Mouse (Mus musculus): ENCODE measurements around the gene N4bp2. TPM values are rescaled to one million over a fixed set of nuclear protein-coding genes. Genes with fewer than 3 reads are reported as not detected.

Gene N4bp2
- polyA plus RNA-seq, 1 experiment: 73.4 TPM

- no peak overlapping the region for H3K27ac ChIP-seq (ENCODE audit: insufficient read depth, low read length)
- no peaks in the 10 kb centered on the region for H3K36me3 ChIP-seq (ENCODE audit: control insufficient read depth, insufficient read depth, low read length, poor library complexity, severe bottlenecking)
- H3K9ac ChIP-seq (ENCODE audit: low read depth, poor library complexity, severe bottlenecking): no peak overlapping the region
- no peaks in the 10 kb centered on the region for H3K27me3 ChIP-seq (ENCODE audit: control insufficient read depth, insufficient read depth, low read length, poor library complexity, severe bottlenecking)
- TF ChIP-seq POLR2A (IDR thresholded peaks at IDR 0.05; ENCODE audit: insufficient read depth, low read length) (no peak), EP300 (IDR thresholded peaks at IDR 0.05; ENCODE audit: insufficient read depth, low read depth, low read length) (no peak), CTCF (IDR thresholded peaks at IDR 0.05; ENCODE audit: low read depth, low read length) (no peak)
- peaks cover 3% of the 10 kb centered on the region for H3K4me1 ChIP-seq (ENCODE audit: control insufficient read depth, insufficient read depth, low read length)
- no peaks in the 10 kb centered on the region for H3K9me3 ChIP-seq (replicated peaks; ENCODE audit: control insufficient read depth, insufficient read depth, low read length, poor library complexity, severe bottlenecking)
- H3K4me3 ChIP-seq (ENCODE audit: low read depth, low read length): no peak overlapping the region
These were observed 14.4 kb upstream of the N4bp2 start for GRCm38 (mm10) chr5:65748880-65749279.

GRCm38 (mm10) chr5:65752021-65752420 lies 11.3 kb upstream of the N4bp2 start:
- Histone ChIP-seq H3K9ac (ENCODE audit: low read depth, poor library complexity, severe bottlenecking) (no peak overlapping the region), H3K4me1 (ENCODE audit: control insufficient read depth, insufficient read depth, low read length) (peaks cover 3% of the 10 kb centered on the region), H3K27me3 (ENCODE audit: control insufficient read depth, insufficient read depth, low read length, poor library complexity, severe bottlenecking) (no peaks in the 10 kb centered on the region), H3K36me3 (ENCODE audit: control insufficient read depth, insufficient read depth, low read length, poor library complexity, severe bottlenecking) (no peaks in the 10 kb centered on the region), H3K4me3 (ENCODE audit: low read depth, low read length) (no peak overlapping the region), H3K27ac (ENCODE audit: insufficient read depth, low read length) (no peak overlapping the region), H3K9me3 (replicated peaks; ENCODE audit: control insufficient read depth, insufficient read depth, low read length, poor library complexity, severe bottlenecking) (no peaks in the 10 kb centered on the region)
- no peak for TF ChIP-seq CTCF (IDR thresholded peaks at IDR 0.05; ENCODE audit: low read depth, low read length)
- TF ChIP-seq POLR2A (IDR thresholded peaks at IDR 0.05; ENCODE audit: insufficient read depth, low read length): no peak
- TF ChIP-seq EP300 (IDR thresholded peaks at IDR 0.05; ENCODE audit: insufficient read depth, low read depth, low read length): no peak

GRCm38 (mm10) chr5:65755859-65756258 lies 7.5 kb upstream of the N4bp2 start:
- Histone ChIP-seq H3K9me3 (replicated peaks; ENCODE audit: control insufficient read depth, insufficient read depth, low read length, poor library complexity, severe bottlenecking) (no peaks in the 10 kb centered on the region), H3K4me3 (ENCODE audit: low read depth, low read length) (no peak overlapping the region), H3K9ac (ENCODE audit: low read depth, poor library complexity, severe bottlenecking) (no peak overlapping the region), H3K4me1 (ENCODE audit: control insufficient read depth, insufficient read depth, low read length) (no peaks in the 10 kb centered on the region), H3K36me3 (ENCODE audit: control insufficient read depth, insufficient read depth, low read length, poor library complexity, severe bottlenecking) (no peaks in the 10 kb centered on the region), H3K27ac (ENCODE audit: insufficient read depth, low read length) (no peak overlapping the region), H3K27me3 (ENCODE audit: control insufficient read depth, insufficient read depth, low read length, poor library complexity, severe bottlenecking) (no peaks in the 10 kb centered on the region)
- TF ChIP-seq CTCF (IDR thresholded peaks at IDR 0.05; ENCODE audit: low read depth, low read length) (no peak), EP300 (IDR thresholded peaks at IDR 0.05; ENCODE audit: insufficient read depth, low read depth, low read length) (no peak), POLR2A (IDR thresholded peaks at IDR 0.05; ENCODE audit: insufficient read depth, low read length) (no peak)

GRCm38 (mm10) chr5:65757110-65757509 lies 6.2 kb upstream of the N4bp2 start:
- H3K27me3 ChIP-seq (ENCODE audit: control insufficient read depth, insufficient read depth, low read length, poor library complexity, severe bottlenecking): no peaks in the 10 kb centered on the region
- H3K4me3 ChIP-seq (ENCODE audit: low read depth, low read length): no peak overlapping the region
- H3K4me1 ChIP-seq (ENCODE audit: control insufficient read depth, insufficient read depth, low read length): no peaks in the 10 kb centered on the region
- H3K27ac ChIP-seq (ENCODE audit: insufficient read depth, low read length): no peak overlapping the region
- no peaks in the 10 kb centered on the region for H3K36me3 ChIP-seq (ENCODE audit: control insufficient read depth, insufficient read depth, low read length, poor library complexity, severe bottlenecking)
- no peaks in the 10 kb centered on the region for H3K9me3 ChIP-seq (replicated peaks; ENCODE audit: control insufficient read depth, insufficient read depth, low read length, poor library complexity, severe bottlenecking)
- no peak overlapping the region for H3K9ac ChIP-seq (ENCODE audit: low read depth, poor library complexity, severe bottlenecking)
- TF ChIP-seq CTCF (IDR thresholded peaks at IDR 0.05; ENCODE audit: low read depth, low read length) (no peak), EP300 (IDR thresholded peaks at IDR 0.05; ENCODE audit: insufficient read depth, low read depth, low read length) (no peak), POLR2A (IDR thresholded peaks at IDR 0.05; ENCODE audit: insufficient read depth, low read length) (no peak)

- H3K36me3 ChIP-seq (ENCODE audit: control insufficient read depth, insufficient read depth, low read length, poor library complexity, severe bottlenecking): no peaks in the 10 kb centered on the region
- H3K27me3 ChIP-seq (ENCODE audit: control insufficient read depth, insufficient read depth, low read length, poor library complexity, severe bottlenecking): no peaks in the 10 kb centered on the region
- TF ChIP-seq EP300 (IDR thresholded peaks at IDR 0.05; ENCODE audit: insufficient read depth, low read depth, low read length) (no peak), POLR2A (IDR thresholded peaks at IDR 0.05; ENCODE audit: insufficient read depth, low read length) (no peak), CTCF (IDR thresholded peaks at IDR 0.05; ENCODE audit: low read depth, low read length) (no peak)
- H3K27ac ChIP-seq (ENCODE audit: insufficient read depth, low read length): no peak overlapping the region
- no peaks in the 10 kb centered on the region for H3K9me3 ChIP-seq (replicated peaks; ENCODE audit: control insufficient read depth, insufficient read depth, low read length, poor library complexity, severe bottlenecking)
- no peak overlapping the region for H3K9ac ChIP-seq (ENCODE audit: low read depth, poor library complexity, severe bottlenecking)
- no peaks in the 10 kb centered on the region for H3K4me1 ChIP-seq (ENCODE audit: control insufficient read depth, insufficient read depth, low read length)
- H3K4me3 ChIP-seq (ENCODE audit: low read depth, low read length): no peak overlapping the region
These were observed 3.3 kb upstream of the N4bp2 start for GRCm38 (mm10) chr5:65760041-65760440.

GRCm38 (mm10) chr5:65760599-65760998 lies 2.7 kb upstream of the N4bp2 start:
- Histone ChIP-seq H3K9me3 (replicated peaks; ENCODE audit: control insufficient read depth, insufficient read depth, low read length, poor library complexity, severe bottlenecking) (no peaks in the 10 kb centered on the region), H3K9ac (ENCODE audit: low read depth, poor library complexity, severe bottlenecking) (no peak overlapping the region), H3K27me3 (ENCODE audit: control insufficient read depth, insufficient read depth, low read length, poor library complexity, severe bottlenecking) (no peaks in the 10 kb centered on the region), H3K27ac (ENCODE audit: insufficient read depth, low read length) (no peak overlapping the region), H3K4me3 (ENCODE audit: low read depth, low read length) (no peak overlapping the region), H3K36me3 (ENCODE audit: control insufficient read depth, insufficient read depth, low read length, poor library complexity, severe bottlenecking) (no peaks in the 10 kb centered on the region), H3K4me1 (ENCODE audit: control insufficient read depth, insufficient read depth, low read length) (no peaks in the 10 kb centered on the region)
- TF ChIP-seq CTCF (IDR thresholded peaks at IDR 0.05; ENCODE audit: low read depth, low read length) (no peak), POLR2A (IDR thresholded peaks at IDR 0.05; ENCODE audit: insufficient read depth, low read length) (no peak), EP300 (IDR thresholded peaks at IDR 0.05; ENCODE audit: insufficient read depth, low read depth, low read length) (no peak)
